Mouse (Mus musculus): Measurements from ENCODE around the gene Nfia.

The Nfia gene

DNA sequence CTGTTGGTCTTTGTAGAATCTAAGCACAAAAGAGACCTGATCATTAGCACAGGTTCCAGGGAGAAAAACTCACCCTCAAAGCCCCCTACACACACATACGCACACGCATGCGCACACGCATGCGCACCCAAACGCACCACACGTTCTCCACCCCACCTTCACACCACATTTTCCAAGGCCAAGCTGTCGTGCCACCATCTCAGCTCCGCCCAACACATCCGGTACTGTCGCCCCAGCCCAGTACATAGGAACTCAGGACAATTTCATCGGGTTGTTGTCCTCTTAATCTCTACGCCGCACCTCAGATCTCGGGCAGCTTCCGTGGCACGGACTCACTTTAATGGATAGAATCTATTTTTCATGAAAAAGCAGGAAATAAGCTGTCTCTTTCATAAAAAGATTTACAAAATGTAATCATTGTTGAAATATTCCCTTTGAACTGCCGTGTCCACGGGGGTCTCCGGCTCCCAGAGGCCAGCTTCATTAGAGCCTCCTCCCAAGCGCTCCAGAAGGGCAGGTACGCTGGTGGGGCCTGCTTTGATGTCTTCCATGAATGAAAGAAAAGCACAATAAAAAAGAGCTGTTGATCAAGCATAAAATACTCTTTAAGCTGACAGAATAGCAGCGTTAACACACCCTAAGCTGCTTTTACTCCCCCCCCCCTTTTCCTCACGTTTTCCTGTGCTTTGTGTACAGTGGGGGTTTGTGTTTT, 330.2 kb downstream of the Nfia start:
- no peak for DNase-seq (ENCODE audit: low spot score in 2 of 2)

DNA sequence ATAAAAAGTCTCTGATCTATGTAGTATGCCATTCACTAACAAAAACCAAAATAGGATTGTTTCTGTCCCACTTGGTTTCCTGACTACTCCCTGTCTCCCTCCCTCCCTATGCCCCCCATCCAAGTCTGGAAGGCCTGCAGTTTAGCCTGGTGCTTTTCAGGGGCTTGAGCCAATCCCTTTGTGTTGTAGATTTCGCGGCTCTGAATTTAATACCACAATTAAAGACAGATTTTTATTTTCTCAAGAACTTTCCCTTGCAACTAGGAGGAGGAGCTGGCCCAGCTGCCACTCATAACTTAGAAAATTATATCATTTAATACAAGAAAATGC, 330.8 kb downstream of the Nfia start:
- DNase-seq (ENCODE audit: low spot score in 2 of 2), result no peak

DNA sequence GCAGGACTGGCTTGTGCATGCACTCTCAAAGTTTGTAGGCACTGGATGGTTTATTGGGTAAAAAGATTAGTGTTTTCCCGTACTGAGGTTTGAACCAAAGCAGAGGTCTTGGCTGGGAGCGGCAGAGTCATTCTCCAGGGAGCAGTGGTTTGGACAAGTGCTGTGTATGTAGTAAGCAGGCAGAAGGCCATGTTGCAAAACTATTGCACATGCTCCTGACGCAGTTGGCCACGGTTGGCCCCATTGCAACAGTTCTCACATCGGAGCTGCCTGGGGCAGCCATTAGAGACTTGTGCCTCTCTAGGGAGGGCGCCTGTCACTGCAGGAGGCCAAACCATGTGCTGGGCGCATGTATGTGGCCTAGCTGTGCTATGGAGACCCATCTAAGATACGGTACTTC, 331.6 kb downstream of the Nfia start:
- DNase-seq (ENCODE audit: low spot score in 2 of 2), result no peak

DNA sequence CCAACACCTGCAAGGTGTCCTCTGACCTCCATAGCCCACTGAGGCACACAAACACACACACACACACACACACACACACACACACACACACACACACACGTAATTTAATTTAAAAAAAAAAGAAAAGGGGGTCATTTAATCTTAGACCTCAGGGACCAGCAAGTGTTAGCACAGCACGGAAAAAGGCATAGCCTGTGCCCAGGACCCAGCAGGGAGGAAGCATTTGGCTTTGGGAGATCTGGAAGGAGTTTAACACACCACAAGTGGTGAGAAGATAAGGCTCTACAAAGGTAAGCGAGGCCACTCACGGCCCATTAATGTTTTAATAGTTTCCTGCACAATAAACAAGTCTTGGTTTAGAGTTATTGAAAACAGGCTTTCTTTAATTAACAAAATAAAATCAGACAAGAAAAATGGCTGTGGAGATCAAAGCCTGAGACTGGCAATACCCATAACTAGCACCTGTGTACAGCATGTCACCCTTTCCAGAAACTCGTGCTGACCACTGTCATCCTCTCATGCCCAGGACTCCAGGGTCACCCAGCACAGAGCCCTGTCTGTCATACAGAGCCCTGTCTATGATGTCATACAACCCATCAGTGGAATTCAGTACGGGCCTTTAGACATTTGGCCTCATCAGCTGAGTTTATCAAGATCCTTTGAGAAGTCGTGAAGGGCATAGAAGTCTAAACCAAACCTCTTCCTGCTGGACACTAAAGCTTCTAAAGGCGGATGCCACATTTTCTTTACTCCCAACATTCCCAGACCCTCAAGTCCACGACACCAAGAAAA, 332.6 kb downstream of the Nfia start:
- DNase-seq (ENCODE audit: low spot score in 2 of 2), result no peak

DNA sequence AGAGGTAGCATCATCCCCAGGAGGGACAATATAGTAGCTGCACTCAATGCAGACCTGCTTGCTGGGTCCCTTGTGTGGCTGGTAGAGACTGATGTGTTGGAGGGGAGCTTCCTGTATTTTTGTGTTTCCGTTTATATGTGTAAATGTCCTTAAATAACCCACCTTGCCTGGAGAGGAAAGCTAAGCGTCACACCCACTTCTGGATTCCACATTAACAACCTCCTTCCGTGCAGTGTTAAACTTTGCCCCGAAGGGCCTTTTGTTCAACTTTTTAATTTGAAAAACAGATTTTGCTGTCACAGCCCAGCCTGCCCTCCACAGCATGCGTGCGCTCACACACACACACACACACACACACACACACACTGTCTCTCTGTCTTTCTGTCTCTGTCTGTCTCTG, 333.4 kb downstream of the Nfia start:
- DNase-seq (ENCODE audit: low spot score in 2 of 2), result no peak

DNA sequence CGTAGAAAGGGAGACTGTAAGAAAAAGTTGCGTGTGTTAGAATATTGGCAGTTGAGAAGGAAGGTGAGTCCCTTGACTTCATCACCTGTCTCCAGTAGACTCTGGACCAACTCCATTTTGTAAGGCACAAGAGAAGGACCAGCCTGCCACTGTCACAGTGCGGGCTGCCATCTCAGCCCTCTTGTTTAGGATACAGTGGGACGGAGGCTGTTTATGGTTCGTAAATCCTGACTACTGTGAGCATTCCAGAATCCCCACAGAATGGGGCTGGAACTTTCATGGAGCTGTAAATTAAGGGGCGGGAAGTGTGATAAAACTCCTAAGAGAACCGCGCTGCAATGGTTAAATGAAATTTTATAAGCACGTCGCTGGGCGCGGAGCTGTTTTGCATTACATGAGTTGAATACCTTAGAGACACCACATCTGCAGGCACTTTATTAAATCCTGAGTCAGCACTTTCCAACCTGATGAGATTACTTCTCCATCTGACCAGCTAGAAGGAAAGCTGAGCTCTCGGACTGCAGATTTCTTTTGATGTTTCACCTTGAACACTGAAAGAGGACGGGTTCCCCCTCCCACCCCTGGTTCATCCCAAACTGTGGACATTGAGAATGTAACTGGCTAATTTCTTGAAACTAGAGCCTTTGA, 334.0 kb downstream of the Nfia start:
- no peak for DNase-seq (ENCODE audit: low spot score in 2 of 2)

DNA sequence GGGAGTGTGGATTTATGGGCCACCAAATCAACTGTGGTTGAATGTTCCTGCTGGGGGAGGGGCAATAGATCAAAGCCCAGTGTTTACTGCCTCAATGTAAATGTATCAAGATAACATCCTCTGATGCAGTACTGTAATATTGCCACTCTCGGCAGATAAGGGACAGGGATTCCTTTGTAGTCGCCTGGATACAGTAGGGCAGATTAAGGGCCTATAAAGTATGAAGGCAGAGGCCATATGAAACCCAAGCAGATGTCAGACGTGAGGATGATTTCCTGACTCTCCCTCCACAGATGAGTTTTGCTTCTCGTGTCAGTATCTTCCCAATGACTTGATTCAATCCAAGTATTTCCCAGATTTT, 334.5 kb downstream of the Nfia start:
- DNase-seq (ENCODE audit: low spot score in 2 of 2), result no peak

DNA sequence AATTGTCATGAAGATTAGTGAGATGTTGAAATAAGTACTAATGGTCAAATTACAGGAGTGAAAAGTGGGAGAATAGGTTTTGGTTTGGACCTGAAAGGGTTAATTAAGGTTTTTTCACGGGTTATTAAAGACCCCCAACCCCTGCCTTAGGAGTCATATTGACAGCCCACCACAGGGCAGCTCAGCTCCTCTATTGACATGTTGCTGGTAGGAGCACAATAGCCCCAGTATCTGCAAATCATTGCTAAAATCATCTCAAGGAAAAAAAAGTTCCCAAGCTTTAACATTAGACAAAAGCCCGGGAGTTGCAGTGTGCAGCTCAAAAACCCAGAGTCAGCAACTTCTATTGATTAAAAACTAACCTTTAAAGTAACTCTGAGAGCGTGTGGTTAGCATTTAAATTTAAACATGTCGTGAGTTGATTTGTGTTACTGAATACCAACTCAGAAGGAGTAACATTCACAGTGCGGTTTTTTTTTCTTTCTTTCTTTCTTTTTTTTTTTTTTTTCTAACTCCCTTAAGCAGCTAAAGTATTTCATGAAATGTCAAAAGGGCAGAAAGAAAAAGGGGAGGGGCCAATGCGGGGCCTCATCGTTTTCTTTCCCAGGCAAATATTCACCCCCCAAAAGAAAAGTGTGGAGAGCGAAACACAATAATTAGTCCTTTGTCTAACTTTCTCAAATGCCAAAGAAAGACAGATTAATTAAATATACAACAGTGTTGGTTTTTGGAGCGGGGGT, 335.6 kb downstream of the Nfia start:
- DNase-seq (ENCODE audit: low spot score in 2 of 2), result no peak

DNA sequence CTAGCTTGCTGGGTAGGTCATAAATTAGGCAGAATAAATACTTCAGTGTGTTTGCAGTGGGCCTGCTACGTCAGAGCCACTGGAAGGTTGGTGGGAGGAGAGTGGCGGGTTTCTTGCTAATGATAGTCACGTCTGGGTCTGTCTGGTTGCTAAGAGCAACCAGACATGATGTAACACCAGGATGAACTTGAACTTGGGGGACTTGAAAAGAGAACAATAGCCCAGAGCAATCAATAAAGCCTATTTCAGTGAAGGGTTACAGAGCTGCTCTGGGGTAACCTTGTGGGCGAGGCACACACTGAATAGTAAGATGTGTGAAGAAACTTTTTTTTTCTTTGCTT, 336.1 kb downstream of the Nfia start:
- no peak for DNase-seq (ENCODE audit: low spot score in 2 of 2)

DNA sequence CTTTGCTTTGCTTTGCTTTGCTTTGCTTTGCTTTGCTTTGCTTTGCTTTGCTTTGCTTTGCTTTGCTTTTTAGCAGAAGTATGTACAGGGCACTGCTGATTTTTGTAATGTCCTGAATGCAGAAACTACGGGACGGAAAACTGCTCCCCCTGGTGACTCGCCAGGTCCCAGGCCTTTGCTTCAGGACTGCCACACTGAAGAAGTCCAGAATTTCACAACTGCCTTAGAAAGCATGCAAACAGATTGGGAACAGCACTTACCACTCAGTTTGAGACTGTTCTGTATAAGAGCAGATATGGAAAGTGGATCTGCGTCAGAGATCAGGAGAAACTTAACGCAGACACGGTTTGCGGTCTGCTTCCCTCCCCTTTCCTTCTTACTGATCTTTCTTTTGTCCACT, 336.5 kb downstream of the Nfia start:
- no peak for DNase-seq (ENCODE audit: low spot score in 2 of 2)

DNA sequence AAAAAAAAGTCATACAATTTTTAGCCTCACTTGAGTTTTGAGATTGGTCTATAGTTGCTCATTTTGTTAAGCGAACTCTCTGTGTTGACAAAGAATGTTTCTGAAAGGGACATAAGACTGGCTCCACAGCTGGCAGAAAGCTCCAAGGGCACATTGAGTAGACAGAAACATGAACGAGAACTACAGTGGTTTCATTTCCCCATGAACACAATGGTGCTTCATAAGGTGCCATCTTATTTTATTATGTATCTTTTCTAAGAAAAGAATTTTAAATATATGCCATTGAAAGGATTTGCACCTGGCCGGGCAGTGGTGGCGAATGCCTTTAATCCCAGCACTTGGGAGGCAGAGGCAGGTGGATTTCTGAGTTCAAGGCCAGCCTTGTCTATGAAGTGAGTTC, 337.4 kb downstream of the Nfia start:
- no peak for DNase-seq (ENCODE audit: low spot score in 2 of 2)

DNA sequence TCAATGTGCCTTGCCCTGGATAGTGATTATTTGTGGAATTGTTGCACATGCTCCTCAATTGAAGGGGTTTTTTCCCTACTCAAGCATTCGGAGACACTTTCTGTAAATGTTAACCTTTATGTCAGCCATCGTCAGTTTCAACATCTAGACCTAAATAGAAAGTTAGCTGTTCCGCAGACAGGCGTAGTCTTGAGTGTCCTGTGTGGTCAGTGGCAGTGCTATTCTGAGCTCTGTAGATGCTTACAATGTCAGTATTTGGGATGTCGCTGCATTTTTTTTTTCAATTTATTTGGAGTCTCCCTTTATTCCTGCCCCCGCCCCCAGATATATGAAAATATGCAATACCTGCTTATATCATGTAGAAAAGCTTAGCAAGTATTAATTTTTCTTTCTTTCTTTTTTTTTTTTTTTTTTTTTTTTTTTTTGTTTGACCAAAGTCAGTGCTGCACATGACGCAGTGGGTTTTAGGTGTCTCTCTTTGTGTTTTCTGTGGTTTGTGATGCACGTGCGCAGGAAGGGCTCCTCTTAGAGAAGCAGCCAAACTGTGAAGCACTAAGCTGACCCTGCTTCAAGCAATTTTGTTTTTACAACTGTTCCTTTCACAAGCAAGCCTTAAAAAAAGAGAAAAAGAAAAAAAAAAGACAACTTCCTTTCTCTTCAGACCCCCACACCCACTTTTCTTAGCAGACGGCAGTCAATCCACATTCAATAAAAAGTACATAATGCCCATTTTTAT, 340.9 kb downstream of the Nfia start:
- no peak for DNase-seq (ENCODE audit: low spot score in 2 of 2)

DNA sequence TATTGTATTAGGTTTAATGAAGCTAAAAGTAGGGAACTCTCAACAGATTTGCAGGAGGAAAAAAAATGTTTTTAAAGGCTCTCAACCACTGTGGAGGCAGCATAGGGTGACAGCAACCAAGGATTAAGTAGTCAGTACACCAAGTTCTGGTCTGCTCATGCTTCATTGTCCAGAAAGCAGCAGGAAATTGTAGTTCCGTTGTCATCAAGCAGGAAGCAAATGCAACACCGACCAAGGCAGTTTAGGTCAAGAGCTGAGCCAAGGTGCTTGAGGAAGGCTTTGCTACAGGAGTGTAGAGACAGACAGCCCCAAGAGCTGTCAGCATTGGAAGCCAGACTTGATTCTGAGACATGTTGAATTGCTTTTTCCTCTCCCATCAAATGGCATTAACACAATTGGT, 342.4 kb downstream of the Nfia start:
- no peak for DNase-seq (ENCODE audit: low spot score in 2 of 2)

DNA sequence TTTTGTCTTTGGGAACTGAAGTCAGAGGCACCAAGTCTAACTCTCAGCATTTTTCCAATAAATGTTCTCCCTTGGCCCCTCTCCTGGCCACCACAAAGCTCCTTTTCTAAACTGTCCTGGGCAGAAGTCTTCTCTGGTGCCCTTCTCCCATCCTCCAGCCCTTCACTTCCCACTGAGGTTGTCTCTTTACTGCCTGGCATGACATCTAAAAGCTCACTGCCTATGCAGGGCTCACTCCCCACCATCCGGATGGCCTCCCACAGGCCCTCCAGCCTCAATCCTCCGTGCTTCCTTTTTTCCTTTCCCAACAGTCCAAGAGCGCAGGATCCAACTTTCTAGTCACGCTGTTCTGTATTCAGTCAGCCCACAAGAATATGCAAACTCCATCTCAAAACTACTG, 342.9 kb downstream of the Nfia start:
- no peak for DNase-seq (ENCODE audit: low spot score in 2 of 2)

DNA sequence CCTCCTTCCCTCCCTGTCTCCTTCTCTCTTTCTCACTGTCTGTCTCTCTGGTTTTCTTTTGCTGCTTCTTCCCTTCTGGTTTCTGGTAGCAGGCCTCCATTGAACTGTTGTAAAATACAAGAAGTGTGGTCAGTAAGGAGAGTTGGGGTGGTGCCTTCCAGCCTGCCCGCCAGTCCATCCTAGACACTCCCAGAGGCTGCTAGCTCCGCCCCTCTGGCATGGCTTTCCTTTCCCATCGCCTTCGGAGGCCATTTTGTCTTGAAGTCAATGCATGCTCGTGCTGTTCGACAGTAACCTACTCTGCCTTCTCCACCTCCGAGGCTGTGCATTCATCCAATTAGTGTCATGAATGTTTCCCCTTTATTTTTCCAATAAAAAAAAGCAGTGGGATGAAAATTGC, 343.5 kb downstream of the Nfia start:
- DNase-seq (ENCODE audit: low spot score in 2 of 2), result no peak

DNA sequence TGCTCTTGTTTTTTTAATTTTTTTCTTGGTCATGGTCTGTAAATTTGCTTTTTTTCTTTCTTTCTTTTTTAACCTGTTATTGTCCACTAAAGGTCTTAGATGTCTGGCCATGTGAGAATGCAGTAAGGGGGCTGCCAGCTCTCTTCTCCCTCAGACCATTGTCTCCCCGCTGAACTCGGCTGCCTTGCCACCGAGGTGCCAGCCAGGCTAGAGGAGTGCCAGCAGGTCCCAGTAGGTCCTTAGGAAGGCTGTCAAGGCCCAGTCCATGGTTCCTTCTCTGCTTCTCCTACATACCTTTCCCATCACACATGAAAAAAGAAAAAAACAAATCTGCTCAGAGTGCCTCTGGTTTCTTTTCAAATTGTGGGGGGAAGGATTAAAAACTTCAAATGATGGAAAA, 345.6 kb downstream of the Nfia start:
- no peak for DNase-seq (ENCODE audit: low spot score in 2 of 2)

DNA sequence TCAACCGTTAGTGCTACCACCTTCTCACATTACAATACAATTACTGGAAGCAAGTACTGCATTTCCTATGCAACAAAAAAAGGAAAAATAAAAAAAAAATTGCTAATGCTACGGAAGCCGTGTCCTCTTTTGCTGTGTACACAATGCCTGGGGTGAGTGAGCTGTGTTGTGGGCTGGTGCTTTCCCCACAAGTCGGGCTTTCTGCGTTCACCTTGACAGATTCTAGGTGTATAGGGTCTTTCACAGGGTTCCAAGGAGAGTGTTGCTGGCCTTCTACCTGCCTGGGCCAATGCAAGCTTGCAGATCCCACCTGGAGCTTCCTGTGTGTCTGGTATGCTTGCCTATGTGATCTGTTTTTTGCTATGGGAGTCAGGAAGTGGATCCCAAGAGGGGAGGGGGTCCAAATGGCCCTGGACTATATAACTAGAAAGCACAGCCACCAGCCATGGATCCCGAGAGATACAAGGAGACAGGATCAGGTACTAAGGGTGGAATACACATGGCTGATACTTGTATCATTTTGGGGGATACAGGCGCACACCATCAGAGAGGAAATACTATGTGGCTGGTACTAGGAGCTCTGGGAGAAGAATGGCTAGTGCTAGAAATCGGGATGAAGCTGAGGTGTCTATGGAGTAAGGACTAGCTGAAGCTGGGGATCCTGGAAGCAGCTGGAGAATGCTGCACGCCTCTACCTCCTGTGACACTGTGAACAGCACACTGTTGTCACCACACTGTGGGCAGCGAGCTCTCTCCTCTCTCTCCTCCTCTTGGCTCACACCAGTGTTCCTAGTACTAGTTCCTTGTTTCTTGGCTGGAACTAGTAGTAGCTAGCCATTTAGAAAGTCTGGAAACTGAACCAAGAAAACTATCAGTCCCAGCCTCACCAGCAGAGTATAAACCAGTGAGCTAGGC, 346.5 kb downstream of the Nfia start:
- DNase-seq (ENCODE audit: low spot score in 2 of 2), result no peak

DNA sequence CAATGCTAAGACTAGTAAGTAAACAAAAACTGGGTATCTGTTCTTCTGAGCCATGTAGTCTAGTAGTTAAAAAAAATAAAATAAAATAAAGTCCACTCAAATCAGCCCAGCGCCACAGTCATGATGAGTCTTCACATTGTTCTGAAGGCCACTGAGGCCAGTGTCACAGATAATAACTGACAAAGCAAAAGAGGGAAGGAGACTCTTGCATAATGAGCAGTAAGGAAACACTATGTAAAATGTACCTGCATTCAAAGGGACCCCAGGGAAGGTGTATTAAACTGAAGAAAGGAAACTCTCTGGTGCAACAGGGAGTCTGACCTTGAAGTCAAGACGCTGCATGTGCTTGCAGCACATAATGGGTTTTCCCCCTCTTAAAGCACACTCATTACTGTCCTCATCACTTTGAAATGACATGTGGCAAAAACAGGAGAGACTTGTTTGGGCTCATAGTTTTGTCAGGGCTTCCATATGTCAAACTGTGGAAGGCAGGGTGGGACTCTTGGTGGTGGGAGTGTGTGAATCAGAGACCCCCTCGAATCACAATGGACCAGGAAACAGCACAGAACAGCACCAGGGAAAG, 347.5 kb downstream of the Nfia start:
- DNase-seq (ENCODE audit: low spot score in 2 of 2), result no peak

DNA sequence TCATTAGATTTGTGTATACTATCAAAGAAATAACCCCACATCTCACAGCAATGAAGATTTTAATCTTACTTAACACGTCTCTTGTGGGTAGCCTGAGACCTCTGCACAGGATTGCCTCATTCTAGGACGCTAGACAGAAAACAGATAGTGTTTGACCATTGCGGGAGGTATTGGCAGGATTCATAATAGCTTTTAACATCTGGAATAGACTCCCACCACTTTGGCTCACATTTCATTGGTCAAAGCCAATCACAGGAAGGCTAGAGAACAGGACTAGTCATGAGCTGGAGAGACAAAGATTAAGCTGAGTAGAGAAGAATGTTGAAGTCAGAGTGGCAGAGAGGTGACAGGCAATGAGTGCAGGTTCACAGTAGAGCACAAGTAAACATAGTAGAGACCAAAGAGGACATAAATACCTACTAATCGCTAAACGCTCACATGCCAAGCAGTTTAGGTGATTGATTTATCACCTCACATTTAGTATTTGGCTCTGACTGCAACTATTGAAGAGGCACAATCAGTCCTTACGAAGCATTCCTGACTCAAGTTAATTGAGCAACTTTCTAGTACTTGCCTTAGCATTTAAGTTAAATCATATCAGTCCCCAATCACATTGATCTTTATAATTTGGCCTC, 348.3 kb downstream of the Nfia start:
- no peak for DNase-seq (ENCODE audit: low spot score in 2 of 2)
